Mouse (Mus musculus): ENCODE measurements around the gene Gm21883. TPM values are rescaled to one million over a fixed set of nuclear protein-coding genes. Genes with fewer than 3 reads are reported as not detected.
"Not testable (repeated sequence)": the region's sequence is repeated elsewhere in the genome, so short reads cannot be mapped to it uniquely, and the experiment has no call there.

Gene Gm21883
- not detected in 2 replicates for polyA plus RNA-seq (2015; fragmentation: Nextera tagmentation; extraction: Ambion mirVana)

GRCm38 (mm10) chrX:31574183-31574582 lies at the start of gene Gm21883:
TSS of gene Gm21883 (minus strand) at chrX:31574283.
- ATAC-seq (ENCODE audit: insufficient number of reproducible peaks, low FRiP score, low TSS enrichment, low read depth) = not testable (repeated sequence)
- WGBS = no CpG with 5 or more reads among the region's 1 CpGs

GRCm38 (mm10) chrX:31618820-31619219 lies 44.7 kb upstream of the Gm21883 start, which contains the start of gene Spin2e:
TSS of gene Spin2e (minus strand) at chrX:31618920.
- not testable (repeated sequence) for H3K4me1 ChIP-seq; ATAC-seq (ENCODE audit: insufficient number of reproducible peaks, low FRiP score, low TSS enrichment, low read depth); H3K9me3 ChIP-seq (replicated peaks); H3K4me2 ChIP-seq (replicated peaks); H3K9ac ChIP-seq; H3K27me3 ChIP-seq; H3K27ac ChIP-seq (replicated peaks); H3K36me3 ChIP-seq; H3K4me3 ChIP-seq (replicated peaks)
- WGBS = 60% methylated on average over 2 of the region's 2 CpGs

More at GRCm38 (mm10) chrX:31574183-31574582, at the start of gene Gm21883:
- H3K9me3 ChIP-seq (replicated peaks); H3K36me3 ChIP-seq; H3K4me3 ChIP-seq (replicated peaks); H3K27ac ChIP-seq (replicated peaks); H3K4me2 ChIP-seq (replicated peaks); H3K9ac ChIP-seq; H3K4me1 ChIP-seq; H3K27me3 ChIP-seq: not testable (repeated sequence)

Other genes with a start within 250 kb of the Gm21883 start
- gene Btbd35f26, start 237.8 kb downstream of the Gm21883 start, polyA plus RNA-seq (2015; fragmentation: Nextera tagmentation; extraction: Ambion mirVana) = not detected in 2 replicates
- gene Btbd35f19, start 190.4 kb downstream of the Gm21883 start, polyA plus RNA-seq (2015; fragmentation: Nextera tagmentation; extraction: Ambion mirVana) = not detected in 2 replicates
- gene Spin2e, start 44.6 kb upstream of the Gm21883 start, polyA plus RNA-seq (2015; fragmentation: Nextera tagmentation; extraction: Ambion mirVana) = not detected in 2 replicates
- gene Btbd35f25, start 142.9 kb upstream of the Gm21883 start, polyA plus RNA-seq (2015; fragmentation: Nextera tagmentation; extraction: Ambion mirVana) = not detected in 2 replicates

All from embryonic facial prominence, embryonic 15.5 days (tissue).